Mouse (Mus musculus) liver, postnatal 0 days (tissue): ENCODE data around the gene Mon1b. TPM values are rescaled to one million over a fixed set of nuclear protein-coding genes. Genes with fewer than 3 reads are reported as not detected.

Source experiments
- ATAC-seq: fragments of 200-750 bp; cut with Nextera tagmentation; 2 replicates; pipeline ENCODE4 v1.8.0; 2017; ENCODE audit warnings: mild to moderate bottlenecking, moderate library complexity
- DNase-seq: peaks from one replicate; pipeline ENCODE4 v3.0.0-alpha.2; 2016
- H3K27ac ChIP-seq: fragments of 300-500 bp; sonication (generic); 2 replicates; pipeline ENCODE4 v1.5.1; 2014; ENCODE audit warnings: antibody characterized with exemption, moderate library complexity, mild to moderate bottlenecking, low read depth
- H3K27me3 ChIP-seq: fragments of 300-500 bp; sonication (generic); 2 replicates; pipeline ENCODE4 v1.6.1; 2014; ENCODE audit warnings: low read length, control low read depth, mixed read lengths; ENCODE audit not compliant: insufficient read depth
- H3K36me3 ChIP-seq: fragments of 300-500 bp; sonication (generic); replicated peaks from 2 replicates; pipeline ENCODE4 v1.6.1; 2014; ENCODE audit warnings: mild to moderate bottlenecking, control low read depth, low read length, moderate library complexity, mixed read lengths; ENCODE audit not compliant: insufficient read depth
- H3K4me1 ChIP-seq: fragments of 300-500 bp; sonication (generic); 2 replicates; pipeline ENCODE4 v1.6.1; 2014; ENCODE audit warnings: antibody characterized with exemption, mild to moderate bottlenecking, control low read depth; ENCODE audit not compliant: insufficient read depth
- H3K4me2 ChIP-seq: fragments of 300-500 bp; sonication (generic); 2 replicates; pipeline ENCODE4 v1.6.1; 2014; ENCODE audit warnings: low read depth, mild to moderate bottlenecking, low read length, moderate library complexity, mixed read lengths
- H3K4me3 ChIP-seq: fragments of 300-500 bp; sonication (generic); 2 replicates; pipeline ENCODE4 v1.5.1; 2014; ENCODE audit warnings: low read depth, low read length
- H3K9ac ChIP-seq: fragments of 300-500 bp; sonication (generic); replicated peaks from 2 replicates; pipeline ENCODE4 v1.6.1; 2014; ENCODE audit warnings: mild to moderate bottlenecking, moderate library complexity
- H3K9me3 ChIP-seq: fragments of 300-500 bp; sonication (generic); 2 replicates; pipeline ENCODE4 v1.6.1; 2016; ENCODE audit warnings: mild to moderate bottlenecking, control low read depth, low read length, mixed read lengths
- CTCF ChIP-seq: sonication (generic); IDR thresholded peaks from 2 replicates; pipeline ENCODE4 v1.5.1; 2016; ENCODE audit warnings: antibody characterized with exemption, low read depth
- EP300 ChIP-seq: IDR thresholded peaks from 2 replicates; pipeline ENCODE4 v1.6.1; 2016; ENCODE audit warnings: antibody characterized with exemption, low read depth, mild to moderate bottlenecking
- WGBS: fragments of 180-500 bp; shearing (Covaris S2); extraction: QIAGEN DNeasy Blood & Tissue Kit; methylation state at CpG from one replicate; pipeline ENCODE4 v1.1.7; 2014; ENCODE audit not compliant: insufficient replicate concordance; 5-methylcytosine and 5-hydroxymethylcytosine counted together
- polyA plus RNA-seq: library from polyadenylated mRNA; unstranded; fragments of >200 nt; fragmentation: Nextera tagmentation; extraction: Ambion mirVana; gene quantifications from 2 replicates; pipeline ENCODE4 v1.2.1, GENCODE M21; 2015

The Mon1b gene
- polyA plus RNA-seq, 1 experiment from 2014 or later: 1.4 TPM

GRCm38 (mm10) chr8:113656154-113656553 is 20.8 kb downstream of the Mon1b start:
- Histone ChIP-seq H3K36me3 (no peaks in the 10 kb centered on the region), H3K9ac (no peak overlapping the region), H3K27me3 (no peaks in the 10 kb centered on the region), H3K4me3 (no peak overlapping the region), H3K27ac (no peak overlapping the region), H3K4me2 (no peak overlapping the region), H3K9me3 (no peaks in the 10 kb centered on the region), H3K4me1 (no peaks in the 10 kb centered on the region)
- ATAC-seq: peak; percentile 41
- TF ChIP-seq CTCF (no peak), EP300 (no peak)
- 68% methylated on average over 5 of the region's 5 CpGs for WGBS
- DNase-seq: no peak

GRCm38 (mm10) chr8:113656681-113657298 is 21.4 kb downstream of the Mon1b start:
- ATAC-seq: no peak
- WGBS: 71% methylated on average over 11 of the region's 11 CpGs
- DNase-seq: no peak

GRCm38 (mm10) chr8:113660128-113660527 is 24.7 kb downstream of the Mon1b start:
- 80% methylated on average over 1 of the region's 1 CpGs for WGBS
- TF ChIP-seq CTCF: 0 out of 2 replicates have a peak, but pooled peaks have one; percentile 16
- no peak for TF ChIP-seq EP300
- Histone ChIP-seq H3K9me3 (no peaks in the 10 kb centered on the region), H3K4me1 (no peaks in the 10 kb centered on the region), H3K4me3 (no peak overlapping the region), H3K36me3 (no peaks in the 10 kb centered on the region), H3K9ac (no peak overlapping the region), H3K27ac (no peak overlapping the region), H3K4me2 (no peak overlapping the region), H3K27me3 (no peaks in the 10 kb centered on the region)
- DNase-seq: no peak
- ATAC-seq: no peak

More at GRCm38 (mm10) chr8:113656681-113657298, 21.4 kb downstream of the Mon1b start:
- Histone ChIP-seq H3K9me3 (no peaks in the 10 kb centered on the region), H3K9ac (no peak overlapping the region), H3K36me3 (no peaks in the 10 kb centered on the region), H3K27me3 (no peaks in the 10 kb centered on the region), H3K4me1 (no peaks in the 10 kb centered on the region), H3K27ac (no peak overlapping the region), H3K4me2 (no peak overlapping the region), H3K4me3 (no peak overlapping the region)
- TF ChIP-seq CTCF (no peak), EP300 (no peak)

- DNase-seq (peak; percentile 61), ATAC-seq (no peak)
- WGBS: 12% methylated on average over 2 of the region's 2 CpGs
- Histone ChIP-seq H3K9ac (no peak overlapping the region), H3K9me3 (no peaks in the 10 kb centered on the region), H3K4me1 (no peaks in the 10 kb centered on the region), H3K36me3 (no peaks in the 10 kb centered on the region), H3K27me3 (no peaks in the 10 kb centered on the region), H3K4me3 (no peak overlapping the region), H3K27ac (no peak overlapping the region), H3K4me2 (no peak overlapping the region)
- TF ChIP-seq EP300 (no peak), CTCF (peak; percentile 85)
These were observed 29.2 kb downstream of the Mon1b start for GRCm38 (mm10) chr8:113664544-113664943.

- no peak overlapping the region for H3K9ac ChIP-seq
- H3K4me1 ChIP-seq: no peaks in the 10 kb centered on the region
- ATAC-seq: no peak
- 69% methylated on average over 4 of the region's 4 CpGs for WGBS
- no peak for DNase-seq
- no peak overlapping the region for H3K4me2 ChIP-seq
- no peaks in the 10 kb centered on the region for H3K36me3 ChIP-seq
- no peaks in the 10 kb centered on the region for H3K27me3 ChIP-seq
- H3K27ac ChIP-seq: no peak overlapping the region
- no peaks in the 10 kb centered on the region for H3K9me3 ChIP-seq
- no peak overlapping the region for H3K4me3 ChIP-seq
- TF ChIP-seq CTCF: no peak
- TF ChIP-seq EP300: no peak
These were observed 29.6 kb downstream of the Mon1b start for GRCm38 (mm10) chr8:113665036-113665435.

GRCm38 (mm10) chr8:113665951-113666350 is 30.6 kb downstream of the Mon1b start:
- TF ChIP-seq CTCF (no peak), EP300 (no peak)
- ATAC-seq: no peak
- WGBS: 80% methylated on average over 8 of the region's 8 CpGs
- Histone ChIP-seq H3K9ac (no peak overlapping the region), H3K36me3 (no peaks in the 10 kb centered on the region), H3K4me1 (no peaks in the 10 kb centered on the region), H3K9me3 (no peaks in the 10 kb centered on the region), H3K4me3 (no peak overlapping the region), H3K27me3 (no peaks in the 10 kb centered on the region), H3K27ac (no peak overlapping the region), H3K4me2 (no peak overlapping the region)
- no peak for DNase-seq
